Mouse (Mus musculus): ENCODE data around the gene Phf19.

Gene Phf19

GRCm38 (mm10) chr2:34938269-34939208 is 24.7 kb upstream of the Phf19 start:
- peak; percentile 73 for DNase-seq (ENCODE audit: low read depth, low spot score)

- DNase-seq (ENCODE audit: low read depth, low spot score): no peak
These were observed 23.6 kb upstream of the Phf19 start for GRCm38 (mm10) chr2:34937460-34937859.

- DNase-seq (ENCODE audit: low read depth, low spot score): no peak
These were observed 13.5 kb upstream of the Phf19 start for GRCm38 (mm10) chr2:34927320-34927719.

GRCm38 (mm10) chr2:34922729-34923128 is 8.9 kb upstream of the Phf19 start:
- no peak for DNase-seq (ENCODE audit: low read depth, low spot score)

GRCm38 (mm10) chr2:34920144-34920543 is 6.3 kb upstream of the Phf19 start:
- DNase-seq (ENCODE audit: low read depth, low spot score): no peak

- no peak for DNase-seq (ENCODE audit: low read depth, low spot score)
These were observed 1.3 kb upstream of the Phf19 start for GRCm38 (mm10) chr2:34915103-34915502.

- DNase-seq (ENCODE audit: low read depth, low spot score): no peak
These were observed 927 bp upstream of the Phf19 start for GRCm38 (mm10) chr2:34914823-34915082.

- DNase-seq (ENCODE audit: low read depth, low spot score): peak; percentile 75
These were observed 420 bp upstream of the Phf19 start for GRCm38 (mm10) chr2:34914069-34914822.

- no peak for DNase-seq (ENCODE audit: low read depth, low spot score)
These were observed 1.2 kb downstream of the Phf19 start for GRCm38 (mm10) chr2:34912613-34913012.

GRCm38 (mm10) chr2:34911871-34912270 is 2.0 kb downstream of the Phf19 start:
- no peak for DNase-seq (ENCODE audit: low read depth, low spot score)

GRCm38 (mm10) chr2:34909719-34910118 is 4.1 kb downstream of the Phf19 start:
- DNase-seq (ENCODE audit: low read depth, low spot score): no peak

- DNase-seq (ENCODE audit: low read depth, low spot score): peak; percentile 69
These were observed 6.8 kb downstream of the Phf19 start for GRCm38 (mm10) chr2:34906861-34907604.

- peak; percentile 16 for DNase-seq (ENCODE audit: low read depth, low spot score)
These were observed 7.4 kb downstream of the Phf19 start for GRCm38 (mm10) chr2:34906426-34906825.

GRCm38 (mm10) chr2:34904849-34905542 is 8.8 kb downstream of the Phf19 start:
- DNase-seq (ENCODE audit: low read depth, low spot score): peak; percentile 98

GRCm38 (mm10) chr2:34903652-34904405 is 10.0 kb downstream of the Phf19 start:
- no peak for DNase-seq (ENCODE audit: low read depth, low spot score)

GRCm38 (mm10) chr2:34903191-34903590 is 10.6 kb downstream of the Phf19 start:
- no peak for DNase-seq (ENCODE audit: low read depth, low spot score)

- DNase-seq (ENCODE audit: low read depth, low spot score): no peak
These were observed 11.1 kb downstream of the Phf19 start for GRCm38 (mm10) chr2:34902731-34903130.

- DNase-seq (ENCODE audit: low read depth, low spot score): no peak
These were observed 12.1 kb downstream of the Phf19 start for GRCm38 (mm10) chr2:34901726-34902125.

- DNase-seq (ENCODE audit: low read depth, low spot score): no peak
These were observed 13.4 kb downstream of the Phf19 start for GRCm38 (mm10) chr2:34900412-34900811.

GRCm38 (mm10) chr2:34899682-34900081 is 14.1 kb downstream of the Phf19 start:
- DNase-seq (ENCODE audit: low read depth, low spot score): no peak

GRCm38 (mm10) chr2:34897820-34898219 is 16.0 kb downstream of the Phf19 start:
- peak; percentile 58 for DNase-seq (ENCODE audit: low read depth, low spot score)

All from CD4-positive helper T cell, adult 2 months (primary cell).